In the genomic region with DNA sequence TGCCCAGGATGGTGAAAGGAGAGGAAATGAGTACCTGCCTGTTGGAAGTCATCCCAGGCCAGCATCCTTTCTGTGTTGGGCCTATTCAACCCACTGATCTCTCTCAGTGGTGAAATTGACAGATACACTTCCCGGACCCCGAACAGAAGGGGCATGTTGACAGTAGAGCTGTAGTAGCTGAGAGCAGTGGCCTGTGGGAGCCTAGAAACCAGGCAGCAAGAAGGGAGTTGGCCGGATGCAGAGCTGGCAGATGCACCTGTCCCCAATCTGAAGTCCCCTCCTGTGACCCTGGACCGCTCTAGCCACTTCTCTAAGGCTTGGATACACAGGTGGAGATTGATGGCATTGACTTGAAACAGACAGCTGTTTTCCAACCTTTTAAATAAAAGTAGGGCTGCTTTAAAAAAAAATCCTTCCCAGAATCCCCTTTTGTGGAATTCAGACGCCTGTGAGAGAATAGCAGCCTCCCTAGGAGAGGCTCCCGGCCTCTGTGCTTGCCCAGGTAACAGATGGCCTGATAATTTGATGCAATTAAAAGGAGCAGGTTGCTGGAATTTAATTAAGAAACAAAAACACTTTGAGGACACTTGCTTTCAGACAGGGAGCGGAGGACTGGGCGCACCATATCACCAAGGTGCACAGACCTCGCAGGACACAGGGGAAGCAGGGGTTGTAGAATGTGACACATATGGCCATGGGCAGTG, we compare ENCODE assay signal across 23 mouse cellular contexts.
DNase-seq lines count a peak whose midpoint lies in the region; ATAC-seq and TF ChIP-seq lines count a peak whose summit lies in the region.
"Had no signal": no experiment of that assay in that cellular context is flagged by ENCODE, and none has a peak within 500 bp of the region (broad histone marks: within the 10 kb centered on the region; RNA-seq: fewer than 3 reads in every experiment).

No protein-coding gene starts in this region.

- H3K27ac ChIP-seq in hindbrain, postnatal 0 days, result no peak overlapping the region
- no peak overlapping the region for H3K27ac ChIP-seq in hindbrain, embryonic 11.5 days (ENCODE audit: low read depth, low read length)
- no peak overlapping the region for H3K27ac ChIP-seq in layer of hippocampus, adult 2 months
- H3K27ac ChIP-seq: embryonic facial prominence, embryonic 10.5 days; limb, embryonic 10.5 days; liver, embryonic 15.5 days; lung, embryonic 15.5 days; neural tube, embryonic 15.5 days had no signal

- H3K4me1 ChIP-seq in hindbrain, postnatal 0 days (ENCODE audit: insufficient read depth, low read length), result peaks cover 17% of the 10 kb centered on the region
- H3K4me1 ChIP-seq in hindbrain, embryonic 11.5 days (replicated peaks; ENCODE audit: control insufficient read depth, insufficient read depth, low read length), result no peaks in the 10 kb centered on the region
- H3K4me1 ChIP-seq: liver, embryonic 15.5 days had no signal

- TF ChIP-seq CTCF in hindbrain, postnatal 0 days (IDR thresholded peaks at IDR 0.05; ENCODE audit: low read depth), result no peak
- no peak for TF ChIP-seq CTCF in layer of hippocampus, adult 2 months (conservative IDR thresholded peaks at IDR 0.05)

- no peak overlapping the region for H3K4me2 ChIP-seq in hindbrain, postnatal 0 days (ENCODE audit: low read depth, low read length)
- H3K4me2 ChIP-seq in hindbrain, embryonic 11.5 days (replicated peaks; ENCODE audit: low read depth, low read length), result no peak overlapping the region
- H3K4me2 ChIP-seq: liver, embryonic 15.5 days; lung, embryonic 15.5 days; neural tube, embryonic 15.5 days had no signal

- H3K4me3 ChIP-seq in hindbrain, postnatal 0 days (ENCODE audit: low read length), result no peak overlapping the region
- H3K4me3 ChIP-seq in hindbrain, embryonic 11.5 days (ENCODE audit: low read depth, low read length), result no peak overlapping the region
- no peak overlapping the region for H3K4me3 ChIP-seq in layer of hippocampus, adult 2 months
- H3K4me3 ChIP-seq: embryonic facial prominence, embryonic 10.5 days; limb, embryonic 10.5 days; liver, embryonic 15.5 days; lung, embryonic 15.5 days; neural tube, embryonic 15.5 days had no signal

- no peaks in the 10 kb centered on the region for H3K9me3 ChIP-seq in hindbrain, postnatal 0 days (ENCODE audit: low read length)
- H3K9me3 ChIP-seq in hindbrain, embryonic 11.5 days (ENCODE audit: control insufficient read depth, low read length), result no peaks in the 10 kb centered on the region
- H3K9me3 ChIP-seq: embryonic facial prominence, embryonic 10.5 days; limb, embryonic 10.5 days; liver, embryonic 15.5 days; lung, embryonic 15.5 days; neural tube, embryonic 15.5 days had no signal

- no peaks in the 10 kb centered on the region for H3K27me3 ChIP-seq in hindbrain, postnatal 0 days (ENCODE audit: insufficient read depth, low read length)
- H3K27me3 ChIP-seq in hindbrain, embryonic 11.5 days (ENCODE audit: control insufficient read depth, insufficient read depth, low read length), result no peaks in the 10 kb centered on the region
- H3K27me3 ChIP-seq: liver, embryonic 15.5 days; lung, embryonic 15.5 days; neural tube, embryonic 15.5 days had no signal

- WGBS in hindbrain, postnatal 0 days, result 66% methylated on average over 9 of the region's 9 CpGs
- WGBS in hindbrain, embryonic 11.5 days, result 87% methylated on average over 9 of the region's 9 CpGs

- no peaks in the 10 kb centered on the region for H3K36me3 ChIP-seq in hindbrain, postnatal 0 days (ENCODE audit: insufficient read depth, low read length)
- no peaks in the 10 kb centered on the region for H3K36me3 ChIP-seq in hindbrain, embryonic 11.5 days (ENCODE audit: control insufficient read depth, insufficient read depth, low read length)
- H3K36me3 ChIP-seq: embryonic facial prominence, embryonic 10.5 days; limb, embryonic 10.5 days; liver, embryonic 15.5 days; lung, embryonic 15.5 days; neural tube, embryonic 15.5 days had no signal

- H3K9ac ChIP-seq in hindbrain, postnatal 0 days (replicated peaks; ENCODE audit: low read length), result no peak overlapping the region
- no peak overlapping the region for H3K9ac ChIP-seq in hindbrain, embryonic 11.5 days (ENCODE audit: low read depth, low read length)
- H3K9ac ChIP-seq: liver, embryonic 15.5 days; lung, embryonic 15.5 days; neural tube, embryonic 15.5 days had no signal

- ATAC-seq in cerebellum, adult (ENCODE audit: insufficient number of reproducible peaks, low FRiP score, low TSS enrichment), result peak; percentile 72
- no peak for ATAC-seq in hindbrain, postnatal 0 days
- no peak for ATAC-seq in hindbrain, embryonic 11.5 days (ENCODE audit: low FRiP score)
- ATAC-seq: midbrain, embryonic 16.5 days had no signal

- DNase-seq in cerebellum, postnatal 4 days (ENCODE audit: low spot score in 2 of 2), result no peak
- peak; percentile 55 for DNase-seq in hindbrain, postnatal 0 days (ENCODE audit: low spot score)
- DNase-seq in hindbrain, embryonic 11.5 days (ENCODE audit: low spot score), result no peak
- DNase-seq in cerebellum, adult 8-10 months, result peak; percentile 49
- DNase-seq in cerebellum, postnatal 36 days, result peak; percentile 48 to 49
- no peak for DNase-seq in embryo, embryonic 10 days (ENCODE audit: low spot score)
- no peak for DNase-seq in layer of hippocampus, adult 2 months (ENCODE audit: low spot score in 2 of 2)
- DNase-seq: adrenal gland, postnatal 10 days; gastrocnemius, postnatal 36 days; kidney, adult 2 months; kidney, postnatal 10 days; liver; lung, postnatal 36 days; right cerebral cortex, adult 18-20 months; thymus, adult 18-20 months; thymus, postnatal 36 days had no signal

Comparison
In these comparisons a context has a peak if more than half of its experiments do, and no peak if none do; other contexts are left out.
1. DNase-seq: peak in hindbrain, postnatal 0 days (single experiment), cerebellum, adult 8-10 months (single experiment) and cerebellum, postnatal 36 days (2 of 2); none in cerebellum, postnatal 4 days (0 of 2), hindbrain, embryonic 11.5 days (single experiment), embryo, embryonic 10 days (single experiment) and layer of hippocampus, adult 2 months (0 of 2).